Comparison of ENCODE assay signal across 8 mouse cellular contexts in genomic region chr1:132609048-132609634, GRCm38 (mm10).
DNase-seq lines count a peak whose midpoint lies in the region; ATAC-seq and TF ChIP-seq lines count a peak whose summit lies in the region.

No protein-coding gene starts in this region.

- no peak for ATAC-seq in kidney, embryonic 16.5 days (ENCODE audit: low FRiP score, low TSS enrichment)
- ATAC-seq in granulocyte monocyte progenitor cell, adult 5-6 weeks (replicated peaks; ENCODE audit: poor library complexity, severe bottlenecking) = peak; percentile 55; the same call in 1 of the 2 replicates
- no peak for ATAC-seq in limb, embryonic 11.5 days (ENCODE audit: insufficient number of reproducible peaks, low FRiP score, low TSS enrichment, low read depth)
- peak; percentile 72 for ATAC-seq in neural tube, embryonic 14.5 days (ENCODE audit: low read depth)

- H3K9ac ChIP-seq in kidney, embryonic 16.5 days (replicated peaks; ENCODE audit: low read length) = no peak overlapping the region
- H3K9ac ChIP-seq in limb, embryonic 11.5 days (ENCODE audit: low read length) = no peak overlapping the region
- H3K9ac ChIP-seq in neural tube, embryonic 14.5 days (replicated peaks; ENCODE audit: low read depth, low read length) = no peak overlapping the region

- WGBS in kidney, adult 2 months = 39% methylated on average over 4 of the region's 4 CpGs
- WGBS in kidney, embryonic 16.5 days = 41% methylated on average over 4 of the region's 4 CpGs
- 44% methylated on average over 4 of the region's 4 CpGs for WGBS in limb, embryonic 11.5 days
- WGBS in neural tube, embryonic 14.5 days = 33% methylated on average over 4 of the region's 4 CpGs

- H3K9me3 ChIP-seq in kidney, embryonic 16.5 days (ENCODE audit: low read length) = no peaks in the 10 kb centered on the region
- no peaks in the 10 kb centered on the region for H3K9me3 ChIP-seq in limb, embryonic 11.5 days (ENCODE audit: control insufficient read depth, low read length)
- no peaks in the 10 kb centered on the region for H3K9me3 ChIP-seq in neural tube, embryonic 14.5 days (ENCODE audit: control insufficient read depth, low read length)

- peak; percentile 73 for TF ChIP-seq CTCF in kidney, adult 2 months (conservative IDR thresholded peaks at IDR 0.05; ENCODE audit: insufficient read depth, insufficient read length, low read depth, low read length)

- H3K27me3 ChIP-seq in kidney, adult 2 months (replicated peaks; ENCODE audit: control insufficient read depth, insufficient read depth, low read length) = no peaks in the 10 kb centered on the region
- H3K27me3 ChIP-seq in kidney, embryonic 16.5 days (ENCODE audit: insufficient read depth, low read length) = no peaks in the 10 kb centered on the region
- 0 out of 2 replicates have a peak, but pooled peaks cover 2% of the 10 kb centered on the region for H3K27me3 ChIP-seq in limb, embryonic 11.5 days (ENCODE audit: control insufficient read depth, insufficient read depth, low read length)
- H3K27me3 ChIP-seq in neural tube, embryonic 14.5 days (ENCODE audit: control insufficient read depth, insufficient read depth, low read length) = no peaks in the 10 kb centered on the region

- no peak overlapping the region for H3K4me2 ChIP-seq in kidney, embryonic 16.5 days (replicated peaks; ENCODE audit: low read depth, low read length)
- no peak overlapping the region for H3K4me2 ChIP-seq in limb, embryonic 11.5 days (ENCODE audit: low read depth, severe bottlenecking)
- H3K4me2 ChIP-seq in neural tube, embryonic 14.5 days (ENCODE audit: low read depth, low read length) = no peak overlapping the region

- TF ChIP-seq POLR2A in kidney, adult 2 months (IDR thresholded peaks at IDR 0.05; ENCODE audit: low read depth, low read length) = no peak

- H3K4me1 ChIP-seq in kidney, adult 2 months (ENCODE audit: control insufficient read depth, insufficient read depth, low read length) = no peaks in the 10 kb centered on the region
- no peaks in the 10 kb centered on the region for H3K4me1 ChIP-seq in kidney, embryonic 16.5 days (ENCODE audit: insufficient read depth, low read length)
- H3K4me1 ChIP-seq in limb, embryonic 11.5 days (ENCODE audit: control insufficient read depth, insufficient read depth, low read length) = no peaks in the 10 kb centered on the region
- no peaks in the 10 kb centered on the region for H3K4me1 ChIP-seq in neural tube, embryonic 14.5 days (ENCODE audit: control insufficient read depth, insufficient read depth, low read length)

- no peaks in the 10 kb centered on the region for H3K36me3 ChIP-seq in kidney, adult 2 months (ENCODE audit: control insufficient read depth, insufficient read depth, low read length)
- no peaks in the 10 kb centered on the region for H3K36me3 ChIP-seq in kidney, embryonic 16.5 days (ENCODE audit: insufficient read depth, low read length)
- H3K36me3 ChIP-seq in limb, embryonic 11.5 days (ENCODE audit: control insufficient read depth, insufficient read depth, low read length) = no peaks in the 10 kb centered on the region
- H3K36me3 ChIP-seq in neural tube, embryonic 14.5 days (ENCODE audit: control insufficient read depth, insufficient read depth, low read length) = peaks cover 38% of the 10 kb centered on the region

- DNase-seq in kidney, adult 2 months = peak; percentile 60
- peak; percentile 55 for DNase-seq in MN1 (ENCODE audit: low spot score)
- DNase-seq in cerebellum, postnatal 10 days = peak; percentile 89 to 91
- DNase-seq in limb, embryonic 11.5 days (ENCODE audit: low spot score) = peak; percentile 81
- DNase-seq in thymus, postnatal 4 days = peak; percentile 70

- H3K4me3 ChIP-seq in kidney, adult 2 months (ENCODE audit: insufficient read depth, low read depth, low read length) = no peak overlapping the region
- H3K4me3 ChIP-seq in kidney, embryonic 16.5 days (ENCODE audit: low read length) = no peak overlapping the region
- no peak overlapping the region for H3K4me3 ChIP-seq in limb, embryonic 11.5 days (ENCODE audit: low read depth, low read length)
- no peak overlapping the region for H3K4me3 ChIP-seq in neural tube, embryonic 14.5 days (ENCODE audit: low read depth, low read length)

- H3K27ac ChIP-seq in kidney, adult 2 months (ENCODE audit: insufficient read depth, low read depth, low read length) = no peak overlapping the region
- H3K27ac ChIP-seq in kidney, embryonic 16.5 days (ENCODE audit: low read length) = no peak overlapping the region
- H3K27ac ChIP-seq in limb, embryonic 11.5 days (replicated peaks; ENCODE audit: low read depth, low read length) = no peak overlapping the region
- H3K27ac ChIP-seq in neural tube, embryonic 14.5 days (ENCODE audit: low read depth, low read length) = no peak overlapping the region

Comparison
In these comparisons a context has a peak if more than half of its experiments do, and no peak if none do; other contexts are left out.
1. ATAC-seq: peak in granulocyte monocyte progenitor cell, adult 5-6 weeks (single experiment) and neural tube, embryonic 14.5 days (single experiment); none in kidney, embryonic 16.5 days (single experiment) and limb, embryonic 11.5 days (single experiment).
2. Peak in every context shown above with its lines, with median percentiles within 50 percentile points of each other: DNase-seq.